Mouse (Mus musculus) Patski (cell line): ENCODE measurements around the gene Kcnmb2. TPM values are rescaled to one million over a fixed set of nuclear protein-coding genes. Genes with fewer than 3 reads are reported as not detected.

ENCODE experiments used
- ATAC-seq: fragments of 100-300 bp; one replicate; pipeline ENCODE4 v1.8.0; 2021
- CTCF ChIA-PET: fragments of 350-600 bp; sonication (Branson Sonifier 250); formaldehyde crosslinking; loops from one replicate; lab custom pipeline; 2022; ENCODE audit warnings: inconsistent platforms; lab: Charles Lee
- POLR2A ChIA-PET: fragments of 350-600 bp; sonication (Branson Sonifier 250); formaldehyde crosslinking; loops from one replicate; lab custom pipeline; 2022; ENCODE audit warnings: antibody characterized with exemption, inconsistent platforms; lab: Charles Lee
- DNase-seq: peaks from one replicate; pipeline ENCODE4 v3.0.0-alpha.2; 2011; ENCODE audit warnings: low read depth, low spot score
- H3K27me3 ChIP-seq: fragments of 371-371 bp; one replicate; pipeline ENCODE4 v1.5.1; 2021
- CTCF ChIP-seq: fragments of 100-300 bp; IDR thresholded peaks from one replicate; pipeline ENCODE4 v1.5.1; 2021
- in situ Hi-C: fragments of 300-500 bp; cut with MboI; formaldehyde crosslinking; loops from 3 replicates; pipeline ENCODE4 v1.11.1; 2018; ENCODE audit warnings: low pct_unique_long_range_greater_than_20kb, mixed read lengths
- polyA plus RNA-seq: library from polyadenylated mRNA; unstranded; gene quantifications from one replicate; pipeline ENCODE4 v1.2.3, GENCODE M21; 2021

Kcnmb2 gene
- polyA plus RNA-seq, 1 experiment from 2014 or later = not detected

DNA sequence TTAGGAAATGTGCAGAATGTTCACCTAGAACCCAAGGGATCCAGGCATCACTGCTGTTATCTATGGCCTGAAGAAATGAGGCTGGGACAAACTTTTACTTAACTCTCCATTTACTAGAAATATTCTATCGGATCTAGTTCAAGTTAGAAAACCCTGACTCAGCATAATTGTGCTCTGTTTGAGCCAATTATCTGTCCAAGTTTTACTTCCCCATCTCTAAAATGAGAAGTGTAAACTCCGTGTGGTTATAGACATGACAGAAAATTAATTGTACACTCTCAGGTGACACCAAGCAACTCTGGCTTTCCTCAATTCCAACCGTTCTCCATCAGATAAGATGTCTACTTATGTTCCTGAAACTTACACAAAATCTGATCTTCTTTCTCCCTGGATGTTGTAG is 161.0 kb downstream of the Kcnmb2 start:
- no peak for ATAC-seq
- ChIA-PET CTCF (no interaction called here), POLR2A (no interaction called here)
- peaks cover 40% of the 10 kb centered on the region for H3K27me3 ChIP-seq
- in situ Hi-C loops = no loop called here
- no peak for TF ChIP-seq CTCF
- DNase-seq = no peak

DNA sequence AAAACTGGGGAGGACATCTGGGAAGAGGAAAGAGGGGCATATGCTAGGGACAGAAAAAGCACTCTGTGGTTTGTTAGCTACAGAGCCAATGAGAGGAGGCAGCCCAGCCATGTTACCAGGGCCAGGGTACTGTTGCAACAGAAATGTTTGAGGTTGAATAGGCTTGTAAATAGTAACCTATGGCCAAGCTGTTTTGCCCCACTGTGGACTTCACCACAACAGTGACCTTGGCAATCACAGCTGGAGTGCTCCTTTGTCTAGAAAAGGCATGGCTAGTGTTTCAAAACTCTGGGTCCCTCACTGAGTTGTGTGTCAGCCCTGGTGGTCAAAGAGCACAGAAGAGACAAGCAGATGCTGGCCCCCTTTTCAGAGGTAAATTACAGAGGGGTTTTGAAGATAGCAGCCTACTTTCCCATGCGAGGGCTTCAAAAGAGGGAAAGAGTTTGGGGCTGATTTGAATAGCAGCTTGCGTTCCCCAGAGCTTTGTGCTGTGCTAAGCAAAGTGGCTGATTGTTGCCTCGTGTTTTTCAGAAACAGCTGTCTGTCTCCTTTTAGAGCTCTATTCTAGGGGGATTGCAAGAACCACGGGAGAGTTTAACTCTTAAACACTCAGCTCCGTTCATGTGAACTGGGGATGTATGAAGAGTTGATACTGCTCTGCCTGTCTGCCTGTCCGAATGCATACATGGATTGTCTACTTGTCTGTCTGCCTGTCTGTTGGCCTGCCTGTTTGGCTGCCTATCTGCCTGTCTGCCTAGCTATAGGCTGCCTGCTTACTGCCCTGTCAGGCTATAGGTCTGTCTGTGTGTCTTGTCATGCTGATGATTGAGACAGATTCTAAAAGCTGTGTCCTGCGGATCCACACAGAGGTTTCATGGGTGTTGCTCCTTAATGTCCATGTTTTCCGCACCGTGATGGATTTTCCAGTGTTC is 165.0 kb downstream of the Kcnmb2 start:
- in situ Hi-C loops = no loop called here
- peaks cover 47% of the 10 kb centered on the region for H3K27me3 ChIP-seq
- no peak for DNase-seq
- TF ChIP-seq CTCF = no peak
- CTCF ChIA-PET = interaction anchor here (0.8 to 1.4 kb wide), 2 partner anchors 8 to 19 kb away, joined by 3 to 4 read pairs; no protein-coding TSS in a partner anchor
- POLR2A ChIA-PET = no interaction called here
- no peak for ATAC-seq

DNA sequence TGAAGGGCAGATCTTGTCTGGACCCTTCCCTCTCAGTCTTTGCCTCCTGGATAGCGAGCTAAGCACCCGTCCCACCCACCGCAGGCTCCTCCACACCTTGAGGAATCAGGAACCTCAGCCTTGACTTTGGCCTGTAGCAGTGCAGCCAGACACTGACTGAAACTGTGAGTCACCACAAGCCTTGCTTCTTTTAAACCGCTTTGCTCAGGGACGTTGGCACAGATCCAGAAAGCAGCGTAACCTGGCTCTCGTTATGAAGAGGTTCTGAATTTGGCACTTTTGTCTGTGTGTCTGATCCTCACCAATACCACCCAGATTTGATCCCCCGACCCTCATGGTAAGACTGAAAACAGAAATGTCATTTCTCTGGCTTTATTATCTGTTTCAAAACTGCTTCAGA is 171.6 kb downstream of the Kcnmb2 start:
- DNase-seq = no peak
- no peak for TF ChIP-seq CTCF
- ChIA-PET POLR2A (no interaction called here), CTCF (no interaction called here)
- ATAC-seq = no peak
- peaks cover 13% of the 10 kb centered on the region for H3K27me3 ChIP-seq
- in situ Hi-C loops = no loop called here

DNA sequence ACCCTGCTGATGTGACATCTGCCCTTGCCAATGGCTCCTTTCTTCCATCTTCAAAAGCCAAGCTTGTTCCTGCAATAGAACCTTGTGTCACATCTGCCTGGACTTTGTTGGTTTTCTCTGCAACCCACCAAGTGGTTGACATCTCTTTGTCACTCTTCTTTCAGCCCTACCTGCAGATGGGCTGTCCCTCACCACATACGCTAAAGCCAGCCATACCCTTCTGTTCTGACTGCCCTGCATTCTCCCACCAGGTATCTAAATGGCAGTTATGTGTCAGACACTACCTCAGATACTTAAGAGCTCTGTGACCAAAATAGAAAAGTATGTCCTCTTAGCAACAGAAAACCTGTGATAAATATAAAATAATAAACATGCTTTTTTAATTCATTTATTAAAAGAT is 186.5 kb downstream of the Kcnmb2 start:
- POLR2A ChIA-PET = no interaction called here
- TF ChIP-seq CTCF = no peak
- DNase-seq = no peak
- ATAC-seq = no peak
- CTCF ChIA-PET = no interaction called here
- in situ Hi-C loops = no loop called here
- peaks cover 9% of the 10 kb centered on the region for H3K27me3 ChIP-seq

DNA sequence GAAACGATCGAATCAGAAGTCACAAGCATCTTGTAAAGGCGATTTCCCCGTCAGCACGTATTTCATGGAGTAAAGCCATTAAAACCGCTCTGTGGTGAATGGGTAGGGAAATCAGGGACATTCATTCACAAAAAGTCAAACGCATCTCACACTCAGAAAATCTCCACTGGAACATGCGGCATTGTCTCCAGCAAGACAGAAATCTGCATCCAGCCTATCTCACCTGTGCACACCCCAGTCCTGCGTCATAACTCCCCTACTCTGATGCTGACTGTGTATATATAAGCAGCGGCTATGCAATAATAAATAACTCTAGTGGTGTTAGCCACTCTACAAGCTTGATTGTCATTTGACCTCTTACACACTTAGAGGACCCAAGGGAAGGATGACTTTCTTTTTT is 199.1 kb downstream of the Kcnmb2 start:
- POLR2A ChIA-PET = no interaction called here

DNA sequence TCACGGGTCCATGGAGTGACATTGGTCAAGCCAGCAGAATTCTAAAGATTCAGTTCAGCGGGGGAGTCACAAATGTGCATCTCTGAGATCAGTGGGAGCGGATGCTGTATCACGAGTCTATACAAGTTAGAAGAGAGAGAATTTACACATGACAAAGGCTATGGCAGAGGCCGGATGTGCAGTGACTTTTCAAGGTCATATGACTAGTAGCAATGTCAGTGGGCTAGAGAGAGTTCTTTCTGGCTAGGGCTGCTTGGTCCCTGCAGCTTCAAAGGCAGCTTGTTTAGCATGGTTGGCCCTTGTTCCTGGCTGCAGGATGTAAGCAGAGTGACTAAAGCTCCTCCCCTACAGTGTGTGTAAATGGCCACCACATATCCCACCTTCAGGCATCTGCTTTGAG is 217.5 kb downstream of the Kcnmb2 start:
- in situ Hi-C loops = no loop called here
- CTCF ChIA-PET = no interaction called here
- peaks cover 16% of the 10 kb centered on the region for H3K27me3 ChIP-seq
- no peak for TF ChIP-seq CTCF
- DNase-seq (no peak), ATAC-seq (no peak)
- POLR2A ChIA-PET = no interaction called here

More for the DNA sequence above, 199.1 kb downstream of the Kcnmb2 start:
- in situ Hi-C loops = no loop called here
- peaks cover 32% of the 10 kb centered on the region for H3K27me3 ChIP-seq
- no peak for TF ChIP-seq CTCF
- ATAC-seq = no peak
- DNase-seq = no peak
- CTCF ChIA-PET = no interaction called here

DNA sequence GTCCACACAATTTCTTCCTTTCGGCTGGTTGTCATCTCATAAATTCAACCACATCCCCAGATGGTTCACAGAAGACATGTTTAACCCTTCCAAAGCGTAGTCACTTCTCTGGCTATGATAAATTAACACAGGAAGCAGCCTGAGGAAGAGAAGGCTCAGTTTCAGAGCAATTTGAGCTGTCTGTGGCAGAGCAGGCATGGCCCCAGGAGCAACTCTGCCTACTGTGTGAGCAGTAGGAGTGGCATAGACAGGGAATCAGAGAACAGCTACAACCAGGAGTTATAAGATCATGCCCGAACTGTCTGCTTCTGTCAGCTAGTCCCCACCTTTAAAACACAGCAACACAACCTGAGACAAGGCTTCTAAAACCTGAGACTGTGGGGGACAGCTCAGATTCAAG is 219.4 kb downstream of the Kcnmb2 start:
- no peak for ATAC-seq
- TF ChIP-seq CTCF = no peak
- in situ Hi-C loops = no loop called here
- no peak for DNase-seq
- ChIA-PET CTCF (interaction anchor here (0.9 to 1.1 kb wide), 2 partner anchors 17 to 176 kb away, joined by 3 read pairs; no protein-coding TSS in a partner anchor), POLR2A (no interaction called here)
- H3K27me3 ChIP-seq = peaks cover 20% of the 10 kb centered on the region

DNA sequence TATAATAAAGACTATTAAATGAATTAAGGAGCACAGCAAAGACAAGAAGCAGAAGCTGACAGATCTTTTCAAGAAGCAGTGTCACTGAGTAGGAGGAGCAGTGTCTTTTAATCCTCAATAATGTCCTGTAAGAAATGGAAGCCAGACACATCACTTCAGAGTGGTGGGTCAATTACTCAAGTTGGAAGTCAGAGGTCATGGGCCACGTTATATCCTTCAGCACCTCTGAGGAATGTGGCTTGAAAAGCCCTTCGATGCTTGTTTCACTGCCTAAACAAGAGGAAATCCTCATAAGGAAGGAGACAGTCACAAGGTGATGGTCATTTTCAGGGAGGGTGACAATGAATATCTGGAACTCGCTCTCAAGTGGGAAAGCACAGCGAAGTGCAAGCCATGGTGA is 223.1 kb downstream of the Kcnmb2 start:
- H3K27me3 ChIP-seq = peaks cover 29% of the 10 kb centered on the region
- DNase-seq (no peak), ATAC-seq (no peak)
- TF ChIP-seq CTCF = no peak
- ChIA-PET CTCF (no interaction called here), POLR2A (no interaction called here)
- in situ Hi-C loops = no loop called here

DNA sequence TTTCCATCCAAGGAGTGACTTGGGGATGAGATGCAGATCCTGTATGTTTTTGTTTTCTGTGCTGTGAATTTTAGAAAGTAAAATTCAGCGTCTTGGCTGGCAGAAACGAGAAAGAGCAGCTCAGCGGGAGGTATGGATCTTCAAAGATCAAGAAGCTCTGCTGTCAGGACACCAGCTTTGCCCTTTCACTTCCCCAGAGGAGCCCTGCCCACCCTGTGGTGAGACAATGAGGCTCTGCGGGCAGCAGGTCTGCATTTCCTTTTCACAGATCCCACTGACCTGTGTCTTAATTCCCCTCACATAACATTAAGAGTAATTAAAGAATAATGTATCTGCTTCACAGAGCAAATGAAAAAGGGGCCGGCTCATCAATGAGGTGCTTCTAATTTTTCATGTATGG is 226.1 kb downstream of the Kcnmb2 start:
- ChIA-PET POLR2A (no interaction called here), CTCF (no interaction called here)
- no peak for DNase-seq
- no peak for TF ChIP-seq CTCF
- no peak for ATAC-seq
- in situ Hi-C loops = no loop called here
- peaks cover 26% of the 10 kb centered on the region for H3K27me3 ChIP-seq

DNA sequence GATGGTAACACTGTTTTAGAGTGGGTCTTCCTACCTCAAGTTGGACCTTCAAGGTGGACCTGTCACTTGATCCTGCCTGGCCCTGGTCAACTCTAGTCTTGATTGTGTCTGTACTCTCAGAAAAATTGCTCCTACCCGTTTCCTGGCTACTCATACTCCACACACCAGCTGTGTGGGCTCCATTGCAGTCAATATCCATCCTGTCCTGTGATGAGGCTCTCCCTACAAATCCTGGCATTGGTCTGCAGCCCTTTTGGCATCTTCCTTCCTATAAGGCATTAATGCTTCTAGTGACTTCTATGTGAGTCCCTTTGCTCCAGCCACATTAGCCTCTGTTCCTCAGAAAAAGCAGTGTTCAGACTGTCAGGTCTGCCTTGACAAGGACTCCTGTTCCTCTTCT is 228.4 kb downstream of the Kcnmb2 start:
- in situ Hi-C loops = no loop called here
- peaks cover 26% of the 10 kb centered on the region for H3K27me3 ChIP-seq
- no peak for TF ChIP-seq CTCF
- no peak for DNase-seq
- no peak for ATAC-seq
- CTCF ChIA-PET = interaction anchor here (1.0 kb wide), 1 partner anchor 13 kb away, joined by 3 read pairs; no protein-coding TSS in a partner anchor
- POLR2A ChIA-PET = no interaction called here

DNA sequence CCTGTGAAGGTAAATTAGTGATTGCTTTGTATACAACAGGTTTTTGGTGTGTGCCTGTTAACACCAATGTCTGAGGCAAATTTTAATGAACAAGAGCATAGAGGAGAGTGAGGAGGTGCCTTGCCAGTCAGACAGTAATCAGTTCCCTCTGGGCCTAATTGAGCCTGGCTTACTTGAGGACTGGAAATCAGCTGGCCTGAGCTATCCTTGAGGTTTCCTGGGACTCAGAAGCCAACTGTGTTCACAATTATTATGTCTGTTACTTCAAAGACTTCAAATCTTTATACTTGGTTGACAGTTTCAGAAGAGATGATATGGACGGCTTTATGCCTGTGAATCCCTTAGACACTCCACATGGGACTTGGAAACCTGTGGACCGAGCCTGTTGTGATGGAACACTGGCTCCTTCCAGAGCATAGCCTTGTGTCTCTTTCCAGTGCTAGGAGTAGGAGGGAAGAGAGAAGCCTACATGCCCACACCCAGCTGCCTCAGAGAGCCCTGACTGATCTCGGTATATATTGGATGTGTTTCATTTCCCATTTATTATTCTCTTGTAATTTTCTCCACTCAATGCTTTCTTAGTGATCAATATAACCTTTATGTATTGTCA is 230.2 kb downstream of the Kcnmb2 start:
- in situ Hi-C loops = no loop called here

More for the DNA sequence above, 230.2 kb downstream of the Kcnmb2 start:
- peaks cover 22% of the 10 kb centered on the region for H3K27me3 ChIP-seq
- ChIA-PET POLR2A (no interaction called here), CTCF (no interaction called here)
- no peak for ATAC-seq
- no peak for TF ChIP-seq CTCF
- DNase-seq = no peak
